Mouse (Mus musculus) A20 (cell line): ENCODE data around the gene Slc25a45.

ENCODE experiments used
- DNase-seq: peaks from one replicate; pipeline ENCODE4 v3.0.0-alpha.2; 2011; ENCODE audit warnings: low read depth, low spot score

Slc25a45 gene

GRCm38 (mm10) chr19:5877618-5878361 is at the start of gene Slc25a45:
Gene Slc25a45, plus strand, starts transcription at chr19:5877808.
- DNase-seq: peak; percentile 88

GRCm38 (mm10) chr19:5828155-5828554 is 49.5 kb upstream of the Slc25a45 start:
- DNase-seq: no peak

GRCm38 (mm10) chr19:5828905-5829304 is 48.7 kb upstream of the Slc25a45 start:
- DNase-seq: no peak

- no peak for DNase-seq
These were observed 47.5 kb upstream of the Slc25a45 start for GRCm38 (mm10) chr19:5829958-5830615.

- no peak for DNase-seq
These were observed 46.8 kb upstream of the Slc25a45 start for GRCm38 (mm10) chr19:5830776-5831175.

GRCm38 (mm10) chr19:5831224-5831957 is 46.2 kb upstream of the Slc25a45 start:
- no peak for DNase-seq

GRCm38 (mm10) chr19:5831958-5832320 is 45.7 kb upstream of the Slc25a45 start:
- DNase-seq: no peak

- DNase-seq: no peak
These were observed 45.3 kb upstream of the Slc25a45 start for GRCm38 (mm10) chr19:5832326-5832725.

- no peak for DNase-seq
These were observed 44.1 kb upstream of the Slc25a45 start for GRCm38 (mm10) chr19:5833287-5834100.

- no peak for DNase-seq
These were observed 43.2 kb upstream of the Slc25a45 start for GRCm38 (mm10) chr19:5834260-5834925.

- no peak for DNase-seq
These were observed 42.3 kb upstream of the Slc25a45 start for GRCm38 (mm10) chr19:5835054-5835921.

- no peak for DNase-seq
These were observed 41.6 kb upstream of the Slc25a45 start for GRCm38 (mm10) chr19:5835922-5836430.

- no peak for DNase-seq
These were observed 40.6 kb upstream of the Slc25a45 start for GRCm38 (mm10) chr19:5836941-5837572.

GRCm38 (mm10) chr19:5837606-5838005 is 40.0 kb upstream of the Slc25a45 start:
- no peak for DNase-seq

- DNase-seq: no peak
These were observed 39.3 kb upstream of the Slc25a45 start for GRCm38 (mm10) chr19:5838136-5838891.

GRCm38 (mm10) chr19:5838892-5839165 is 38.8 kb upstream of the Slc25a45 start:
- DNase-seq: no peak

GRCm38 (mm10) chr19:5839317-5840085 is 38.1 kb upstream of the Slc25a45 start:
- DNase-seq: no peak
